Mouse (Mus musculus) granulocyte monocyte progenitor cell, adult 5-6 weeks (primary cell): ENCODE measurements around the gene Tmbim6. TPM values are rescaled to one million over a fixed set of nuclear protein-coding genes. Genes with fewer than 3 reads are reported as not detected.

ENCODE experiments used
- ATAC-seq: replicated peaks from 2 replicates; pipeline ENCODE4 v1.8.0; 2016; ENCODE audit warnings: mild to moderate bottlenecking, moderate TSS enrichment, inconsistent platforms; ENCODE audit not compliant: poor library complexity, severe bottlenecking
- total RNA-seq, 2 experiments: library from RNA; stranded (forward) in 1 of 2; stranded (reverse) in 1 of 2; fragments of 200-712, 200-1000 nt in 1 of 2; fragments of >200 nt in 1 of 2; fragmentation: Nextera tagmentation in 1 of 2; gene quantifications; 2 replicates each; pipeline ENCODE4 v1.2.3; 2014 to 2017

Tmbim6 gene
- total RNA-seq, 2 experiments from 2014 or later: 164 to 383 TPM

GRCm38 (mm10) chr15:99416348-99416882 lies 23.7 kb downstream of the Tmbim6 start:
- ATAC-seq: peak; percentile 78

- ATAC-seq: no peak
Observed at GRCm38 (mm10) chr15:99416957-99417356, 24.3 kb downstream of the Tmbim6 start.

- no peak for ATAC-seq
Observed at GRCm38 (mm10) chr15:99417692-99418271, 25.1 kb downstream of the Tmbim6 start.

- no peak for ATAC-seq
Observed at GRCm38 (mm10) chr15:99420101-99420500, 27.4 kb downstream of the Tmbim6 start.

GRCm38 (mm10) chr15:99420521-99421014 lies 27.9 kb downstream of the Tmbim6 start:
- ATAC-seq: peak; percentile 23; the same call in 1 of the 2 replicates

GRCm38 (mm10) chr15:99421152-99421551 lies 28.5 kb downstream of the Tmbim6 start:
- ATAC-seq: peak; percentile 61

GRCm38 (mm10) chr15:99421676-99422075 lies 29.0 kb downstream of the Tmbim6 start:
- ATAC-seq: no peak

GRCm38 (mm10) chr15:99422551-99422950 lies 29.9 kb downstream of the Tmbim6 start:
- ATAC-seq: no peak

- no peak for ATAC-seq
Observed at GRCm38 (mm10) chr15:99423131-99423530, 30.4 kb downstream of the Tmbim6 start.

- no peak for ATAC-seq
Observed at GRCm38 (mm10) chr15:99423884-99424283, 31.2 kb downstream of the Tmbim6 start.

GRCm38 (mm10) chr15:99430394-99430793 lies 37.7 kb downstream of the Tmbim6 start:
- no peak for ATAC-seq

- no peak for ATAC-seq
Observed at GRCm38 (mm10) chr15:99431063-99431462, 38.4 kb downstream of the Tmbim6 start.

- ATAC-seq: no peak
Observed at GRCm38 (mm10) chr15:99431504-99431903, 38.8 kb downstream of the Tmbim6 start.

GRCm38 (mm10) chr15:99431967-99432366 lies 39.3 kb downstream of the Tmbim6 start:
- ATAC-seq: no peak

- no peak for ATAC-seq
Observed at GRCm38 (mm10) chr15:99433081-99433718, 40.5 kb downstream of the Tmbim6 start.

- ATAC-seq: no peak
Observed at GRCm38 (mm10) chr15:99433913-99434312, 41.2 kb downstream of the Tmbim6 start.

- ATAC-seq: no peak
Observed at GRCm38 (mm10) chr15:99438966-99439698, 46.5 kb downstream of the Tmbim6 start.

GRCm38 (mm10) chr15:99440112-99440815 lies 47.6 kb downstream of the Tmbim6 start:
- no peak for ATAC-seq

GRCm38 (mm10) chr15:99440816-99441457 lies 48.3 kb downstream of the Tmbim6 start:
- no peak for ATAC-seq

- ATAC-seq: no peak
Observed at GRCm38 (mm10) chr15:99442358-99442757, 49.7 kb downstream of the Tmbim6 start.
